Mouse (Mus musculus) heart, postnatal 0 days (tissue): Measurements from ENCODE around the gene Otog.

Source experiments
- CTCF ChIP-seq: IDR thresholded peaks from 2 replicates; pipeline ENCODE4 v1.5.1; 2016; ENCODE audit warnings: antibody characterized with exemption, control low read depth, low read depth
- EP300 ChIP-seq: IDR thresholded peaks from 2 replicates; pipeline ENCODE4 v1.6.1; 2016; ENCODE audit warnings: antibody characterized with exemption, low read depth

- no peak for TF ChIP-seq CTCF
- TF ChIP-seq EP300: no peak
These were observed 3.6 kb upstream of the Otog start for GRCm38 (mm10) chr7:46237192-46237591.
